Mouse (Mus musculus) stomach, embryonic 15.5 days (tissue): ENCODE measurements around the gene Zfp583. TPM values are rescaled to one million over a fixed set of nuclear protein-coding genes. Genes with fewer than 3 reads are reported as not detected.
"Not testable (repeated sequence)": the region's sequence is repeated elsewhere in the genome, so short reads cannot be mapped to it uniquely, and the experiment has no call there.

Source experiments
- ATAC-seq: fragments of 200-750 bp; cut with Nextera tagmentation; 2 replicates; pipeline ENCODE4 v1.8.0; 2017; ENCODE audit warnings: low read depth, moderate number of reproducible peaks, moderate TSS enrichment; ENCODE audit not compliant: insufficient read depth, low FRiP score
- H3K27ac ChIP-seq: fragments of 300-500 bp; sonication (generic); 2 replicates; pipeline ENCODE4 v1.5.1; 2015; ENCODE audit warnings: mild to moderate bottlenecking, inconsistent platforms
- H3K27me3 ChIP-seq: fragments of 300-500 bp; sonication (generic); replicated peaks from 2 replicates; pipeline ENCODE4 v1.6.1; 2015; ENCODE audit warnings: inconsistent platforms
- H3K36me3 ChIP-seq: fragments of 300-500 bp; sonication (generic); 2 replicates; pipeline ENCODE4 v1.6.1; 2015; ENCODE audit warnings: inconsistent platforms
- H3K4me1 ChIP-seq: fragments of 300-500 bp; sonication (generic); 2 replicates; pipeline ENCODE4 v1.6.1; 2015; ENCODE audit warnings: inconsistent platforms
- H3K4me2 ChIP-seq: fragments of 300-500 bp; sonication (generic); 2 replicates; pipeline ENCODE4 v1.6.1; 2015; ENCODE audit warnings: mild to moderate bottlenecking, inconsistent platforms
- H3K4me3 ChIP-seq: fragments of 300-500 bp; sonication (generic); replicated peaks from 2 replicates; pipeline ENCODE4 v1.5.1; 2015; ENCODE audit warnings: inconsistent platforms
- H3K9ac ChIP-seq: fragments of 300-500 bp; sonication (generic); 2 replicates; pipeline ENCODE4 v1.6.1; 2015; ENCODE audit warnings: inconsistent platforms
- H3K9me3 ChIP-seq: fragments of 300-500 bp; sonication (generic); 2 replicates; pipeline ENCODE4 v1.6.1; 2016; ENCODE audit warnings: inconsistent platforms
- WGBS: fragments of 180-500 bp; shearing (Covaris S2); methylation state at CpG from one replicate; pipeline ENCODE4 v1.1.7; 2015; 5-methylcytosine and 5-hydroxymethylcytosine counted together
- polyA plus RNA-seq: library from polyadenylated mRNA; unstranded; fragments of >200 nt; fragmentation: Nextera tagmentation; extraction: Ambion mirVana; gene quantifications from 2 replicates; pipeline ENCODE4 v1.2.1, GENCODE M21; 2015

Zfp583 gene
- polyA plus RNA-seq, 1 experiment from 2014 or later, result 4.5 TPM

GRCm38 (mm10) chr7:6358937-6359590 lies 28.0 kb upstream of the Zfp583 start:
- Histone ChIP-seq H3K9me3 (no peaks in the 10 kb centered on the region), H3K36me3 (no peaks in the 10 kb centered on the region), H3K9ac (no peak overlapping the region), H3K4me2 (no peak overlapping the region), H3K4me1 (0 out of 2 replicates have a peak, but pooled peaks cover 5% of the 10 kb centered on the region), H3K4me3 (no peak overlapping the region), H3K27ac (no peak overlapping the region), H3K27me3 (no peaks in the 10 kb centered on the region)
- no peak for ATAC-seq
- WGBS, result 51% methylated on average over 10 of the region's 10 CpGs

DNA sequence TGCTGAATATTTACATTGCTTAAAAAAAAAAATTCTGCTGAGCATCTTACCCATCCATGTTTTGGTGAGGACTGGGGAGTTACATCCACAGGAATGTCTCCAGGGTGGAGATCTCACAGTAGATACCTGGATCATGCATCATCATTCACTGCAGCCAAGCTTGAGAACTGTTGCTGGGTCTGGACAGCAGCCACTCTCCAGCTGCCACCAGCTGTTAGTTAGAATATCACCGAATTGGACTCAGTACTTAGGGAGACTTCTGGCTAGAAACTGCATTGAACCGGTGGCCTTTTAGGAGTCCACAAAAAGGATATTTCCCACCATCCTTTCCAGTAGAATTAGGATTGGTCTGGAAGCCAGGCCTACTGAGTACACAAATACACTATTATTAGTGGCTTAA lies 27.0 kb upstream of the Zfp583 start:
- WGBS, result 51% methylated on average over 2 of the region's 2 CpGs
- no peak for ATAC-seq
- no peaks in the 10 kb centered on the region for H3K27me3 ChIP-seq
- H3K4me1 ChIP-seq, result no peaks in the 10 kb centered on the region
- no peak overlapping the region for H3K4me3 ChIP-seq
- H3K9me3 ChIP-seq, result no peaks in the 10 kb centered on the region
- H3K4me2 ChIP-seq, result no peak overlapping the region
- no peaks in the 10 kb centered on the region for H3K36me3 ChIP-seq
- no peak overlapping the region for H3K9ac ChIP-seq
- H3K27ac ChIP-seq, result no peak overlapping the region

DNA sequence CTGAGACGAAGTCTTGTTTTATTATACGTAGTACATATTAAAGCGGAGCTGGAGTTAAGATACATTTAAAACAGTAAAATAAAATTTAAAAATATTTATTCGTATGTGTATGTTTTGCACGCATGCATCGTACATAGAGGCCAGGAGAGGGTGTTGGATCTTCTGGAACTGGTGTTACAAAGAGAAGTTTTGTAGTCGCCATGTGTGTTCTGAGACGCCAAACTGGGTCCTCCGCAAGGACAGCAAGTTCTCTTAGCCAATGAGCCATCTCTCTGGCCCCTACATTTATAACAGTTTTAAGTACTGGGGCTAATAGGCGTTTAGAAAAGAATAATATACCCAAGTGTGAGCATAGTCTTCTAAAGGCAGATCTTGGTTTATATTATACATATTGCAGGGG lies 13.0 kb upstream of the Zfp583 start:
- no peaks in the 10 kb centered on the region for H3K4me1 ChIP-seq
- peak overlapping the region; percentile 66 for H3K4me3 ChIP-seq
- ATAC-seq, result no peak
- no peak overlapping the region for H3K9ac ChIP-seq
- no peaks in the 10 kb centered on the region for H3K27me3 ChIP-seq
- 33% methylated on average over 10 of the region's 10 CpGs for WGBS
- no peaks in the 10 kb centered on the region for H3K9me3 ChIP-seq
- H3K36me3 ChIP-seq, result no peaks in the 10 kb centered on the region
- H3K27ac ChIP-seq, result no peak overlapping the region
- peak overlapping the region; percentile 54 for H3K4me2 ChIP-seq

DNA sequence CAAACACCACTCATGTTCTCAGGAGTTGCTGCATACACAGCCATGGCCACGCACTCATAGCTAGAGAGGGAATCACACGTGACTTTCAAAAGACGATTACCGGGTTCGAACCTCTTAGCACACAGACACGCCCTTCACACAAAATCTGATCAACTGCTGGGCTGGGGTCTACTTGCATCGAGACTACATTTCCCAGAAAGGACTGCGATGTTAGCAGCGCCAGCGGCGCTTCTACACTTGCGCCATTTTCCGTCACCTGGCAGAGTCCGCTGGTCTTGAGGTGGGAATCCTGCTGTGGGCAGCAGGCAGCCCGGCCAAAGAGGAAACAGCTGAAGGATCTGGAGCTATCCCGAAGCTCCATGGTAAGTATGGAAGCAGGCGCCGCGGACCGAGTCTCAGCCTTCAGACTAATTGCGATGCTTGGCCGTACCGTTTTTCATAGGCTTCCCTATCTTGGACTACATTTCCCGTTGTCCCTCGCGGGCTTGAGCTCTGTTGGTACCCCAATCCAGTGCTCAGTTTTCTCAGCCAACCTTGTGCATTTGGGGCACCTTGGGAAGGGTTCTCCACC lies 12.5 kb upstream of the Zfp583 start, which contains the start of gene Gm3854:
TSS of gene Gm3854 (plus strand) at position 259 of the 571 bp plus-strand sequence.
- Histone ChIP-seq H3K27ac (no peak within 1 kb of the TSS), H3K4me2 (peak within 1 kb of the TSS; percentile 54), H3K4me1 (no peaks in the 10 kb centered on the region), H3K9ac (no peak within 1 kb of the TSS; the same call in 1 of the 2 replicates), H3K4me3 (peak within 1 kb of the TSS; percentile 66), H3K36me3 (no peaks in the 10 kb centered on the region), H3K9me3 (no peaks in the 10 kb centered on the region), H3K27me3 (no peaks in the 10 kb centered on the region)
- peak; percentile 91 for ATAC-seq
- under 1% methylated on average over 26 of the region's 26 CpGs for WGBS

GRCm38 (mm10) chr7:6339865-6340264 lies 8.8 kb upstream of the Zfp583 start:
- Histone ChIP-seq H3K9ac (no peak overlapping the region), H3K4me2 (no peak overlapping the region), H3K27me3 (no peaks in the 10 kb centered on the region), H3K9me3 (no peaks in the 10 kb centered on the region), H3K4me3 (no peak overlapping the region), H3K4me1 (no peaks in the 10 kb centered on the region), H3K36me3 (no peaks in the 10 kb centered on the region), H3K27ac (no peak overlapping the region)
- 79% methylated on average over 5 of the region's 5 CpGs for WGBS
- ATAC-seq, result no peak

DNA sequence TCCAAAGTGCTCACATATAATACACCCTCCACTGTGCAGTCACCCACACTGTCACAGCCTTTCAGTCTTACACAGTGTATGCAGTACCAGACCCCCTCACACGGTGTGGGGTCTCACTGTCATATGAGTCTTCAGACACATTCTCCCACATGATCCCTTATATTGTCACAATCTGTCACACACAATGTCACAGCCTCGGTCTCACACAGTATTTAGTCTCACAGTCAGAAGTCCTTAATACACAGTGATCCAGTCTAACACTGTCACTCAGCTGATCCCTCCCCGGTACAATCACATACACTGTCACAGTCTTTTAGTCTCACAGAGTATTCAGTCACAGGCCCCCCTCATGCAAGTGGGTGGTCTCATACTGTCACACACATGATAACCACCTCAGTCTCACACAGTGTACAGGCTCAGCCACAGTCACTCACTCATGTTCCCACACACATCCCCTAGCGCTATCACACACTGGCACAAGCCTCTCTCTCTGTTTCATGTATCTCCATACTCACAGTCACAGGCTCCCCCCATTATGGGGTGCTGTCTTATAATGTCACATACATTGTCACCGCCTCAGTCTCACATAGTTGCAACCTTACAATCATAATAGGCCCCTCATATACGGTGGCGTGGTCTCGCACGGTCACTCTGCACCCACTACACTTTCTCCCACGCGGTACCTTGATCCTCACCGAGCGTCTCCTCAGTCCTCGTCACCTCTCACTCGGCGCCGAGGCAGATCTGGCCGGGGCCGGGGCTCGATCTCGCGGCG lies 440 bp downstream of the Zfp583 start:
- H3K9ac ChIP-seq, result peak overlapping the region; percentile 27
- H3K4me1 ChIP-seq, result no peaks in the 10 kb centered on the region; the same call in 1 of the 2 replicates
- no peaks in the 10 kb centered on the region for H3K9me3 ChIP-seq
- peak; percentile 74 for ATAC-seq
- H3K4me2 ChIP-seq, result peak overlapping the region; percentile 60
- H3K36me3 ChIP-seq, result no peaks in the 10 kb centered on the region
- 17% methylated on average over 23 of the region's 23 CpGs for WGBS
- H3K27me3 ChIP-seq, result no peaks in the 10 kb centered on the region
- H3K27ac ChIP-seq, result peak overlapping the region; percentile 84
- H3K4me3 ChIP-seq, result peak overlapping the region; percentile 54

- not testable (repeated sequence) for H3K9me3 ChIP-seq, H3K4me1 ChIP-seq, H3K27ac ChIP-seq, H3K27me3 ChIP-seq, ATAC-seq, H3K9ac ChIP-seq, H3K4me3 ChIP-seq, H3K4me2 ChIP-seq
- H3K36me3 ChIP-seq, result peaks cover 14% of the 10 kb centered on the region
- 71% methylated on average over 11 of the region's 11 CpGs for WGBS
These were observed 30.3 kb downstream of the Zfp583 start for GRCm38 (mm10) chr7:6300796-6301195.

GRCm38 (mm10) chr7:6291121-6291520 lies 40.0 kb downstream of the Zfp583 start:
- ATAC-seq, H3K36me3 ChIP-seq, H3K9ac ChIP-seq, H3K4me1 ChIP-seq, H3K27me3 ChIP-seq, H3K4me3 ChIP-seq, H3K4me2 ChIP-seq, H3K9me3 ChIP-seq, H3K27ac ChIP-seq: not testable (repeated sequence)
- WGBS, result 91% methylated on average over 5 of the region's 6 CpGs

GRCm38 (mm10) chr7:6286921-6287531 lies 44.1 kb downstream of the Zfp583 start:
- Histone ChIP-seq H3K36me3 (no peaks in the 10 kb centered on the region; the same call in 1 of the 2 replicates), H3K9ac (0 out of 2 replicates have a peak overlapping the region, but pooled peaks have one; percentile 12), H3K27ac (no peak overlapping the region; the same call in 1 of the 2 replicates), H3K4me1 (peaks cover 4% of the 10 kb centered on the region; the same call in 1 of the 2 replicates), H3K4me2 (peak overlapping the region; percentile 79), H3K9me3 (no peaks in the 10 kb centered on the region), H3K4me3 (peak overlapping the region; percentile 47), H3K27me3 (no peaks in the 10 kb centered on the region)
- ATAC-seq, result peak; percentile 6; the same call in 1 of the 2 replicates
- 18% methylated on average over 15 of the region's 15 CpGs for WGBS

DNA sequence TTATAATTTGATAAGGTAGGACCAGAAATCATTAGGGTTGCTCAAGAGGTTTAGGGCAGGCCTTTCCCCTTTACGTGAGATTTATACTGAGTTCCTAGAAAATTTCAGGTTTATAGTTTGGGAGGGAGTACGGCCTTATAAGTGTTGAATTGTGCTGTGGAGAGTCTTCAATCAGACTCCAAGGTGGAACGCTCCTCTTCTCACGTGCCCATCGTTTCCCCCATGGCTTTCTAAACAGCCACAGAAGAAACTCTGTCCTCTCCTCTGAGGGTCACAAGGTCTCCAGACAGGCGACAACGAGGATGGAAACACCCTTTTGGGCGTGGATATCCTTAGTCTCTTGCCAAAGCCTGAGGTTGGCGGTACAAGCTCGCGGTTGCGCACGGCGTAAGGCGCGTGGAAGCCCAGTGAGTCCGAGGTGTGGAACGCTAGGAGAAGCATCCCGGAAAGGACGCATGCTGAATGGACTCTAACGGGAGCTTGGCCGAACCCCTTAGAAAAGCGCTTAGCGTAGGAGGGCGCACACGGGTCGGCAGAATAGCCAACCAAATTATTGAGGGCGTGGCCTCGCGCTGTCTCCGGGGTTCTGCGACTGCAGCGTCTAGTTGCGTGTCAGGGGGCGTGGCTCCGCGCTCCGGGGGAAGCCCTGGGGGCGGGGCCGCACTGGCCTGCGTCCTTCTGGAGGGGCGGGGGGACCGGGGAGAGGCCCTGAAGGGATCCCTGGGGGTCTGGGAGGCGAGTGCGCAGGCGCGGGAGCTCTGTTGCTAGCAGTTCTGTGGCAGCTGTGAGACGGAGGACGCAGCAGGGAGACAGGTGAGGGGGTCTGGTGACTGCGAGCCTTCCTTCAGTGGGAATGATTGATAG lies 45.0 kb downstream of the Zfp583 start, which contains the start of gene Zfp667:
TSS of gene Zfp667 (plus strand) at position 738 of the 864 bp plus-strand sequence.
- Histone ChIP-seq H3K4me3 (peak within 1 kb of the TSS; percentile 47), H3K36me3 (no peaks in the 10 kb centered on the region; the same call in 1 of the 2 replicates), H3K27me3 (no peaks in the 10 kb centered on the region), H3K4me2 (peak within 1 kb of the TSS; percentile 79), H3K4me1 (peaks cover 4% of the 10 kb centered on the region; the same call in 1 of the 2 replicates), H3K9me3 (no peaks in the 10 kb centered on the region), H3K27ac (peak within 1 kb of the TSS; percentile 85), H3K9ac (peak within 1 kb of the TSS; percentile 23; the same call in 1 of the 2 replicates)
- 3% methylated on average over 50 of the region's 50 CpGs for WGBS
- ATAC-seq, result peak; percentile 90

- Histone ChIP-seq H3K9me3 (no peaks in the 10 kb centered on the region), H3K27ac (no peak overlapping the region), H3K9ac (no peak overlapping the region), H3K4me3 (no peak overlapping the region; the same call in 1 of the 2 replicates), H3K27me3 (no peaks in the 10 kb centered on the region), H3K4me2 (peak overlapping the region; percentile 79; the same call in 1 of the 2 replicates), H3K36me3 (no peaks in the 10 kb centered on the region; the same call in 1 of the 2 replicates), H3K4me1 (peaks cover 4% of the 10 kb centered on the region; the same call in 1 of the 2 replicates)
- 84% methylated on average over 6 of the region's 6 CpGs for WGBS
- ATAC-seq, result no peak
These were observed 45.7 kb downstream of the Zfp583 start for GRCm38 (mm10) chr7:6285366-6285765.
